Mouse (Mus musculus) kidney, adult 10 weeks (tissue): ENCODE measurements around the gene Rad51ap1. TPM values are rescaled to one million over a fixed set of nuclear protein-coding genes. Genes with fewer than 3 reads are reported as not detected.

ENCODE experiments used
- polyA plus RNA-seq: library from polyadenylated mRNA; stranded (reverse); fragments of 350-450 nt; fragmentation: Illumina TruSeq; extraction: RNeasy Lipid Tissue Mini Kit (QIAGEN cat#74804); gene quantifications from one replicate; pipeline ENCODE4 v1.2.3, GENCODE M21; 2014; ENCODE audit warnings: low read depth, low replicate concordance

Gene Rad51ap1
- 0.73 TPM for polyA plus RNA-seq

GRCm38 (mm10) chr6:126939487-126940171 lies at the start of gene Rad51ap1, which contains the start of gene D6Wsu163e:
Gene Rad51ap1, minus strand, starts transcription at chr6:126939587.
Gene D6Wsu163e, plus strand, starts transcription at chr6:126939962.

GRCm38 (mm10) chr6:126921111-126921881 lies 18.1 kb downstream of the Rad51ap1 start, which contains the start of gene Dyrk4:
Gene Dyrk4, minus strand, starts transcription at chr6:126921839.

Other genes with a start within 250 kb of the Rad51ap1 start
- 0.28 TPM for gene Kcna6, start 198.9 kb downstream of the Rad51ap1 start, polyA plus RNA-seq
- 237 TPM for gene Ndufa9, start 90.5 kb downstream of the Rad51ap1 start, polyA plus RNA-seq
- not detected for gene Akap3, start 86.5 kb downstream of the Rad51ap1 start, polyA plus RNA-seq
- gene Dyrk4, start 17.7 kb downstream of the Rad51ap1 start, polyA plus RNA-seq, result not detected
- 29.3 TPM for gene D6Wsu163e, start 375 bp upstream of the Rad51ap1 start, polyA plus RNA-seq
- gene Fgf6, start 76.0 kb upstream of the Rad51ap1 start, polyA plus RNA-seq, result not detected
- not detected for gene Fgf23, start 133.3 kb upstream of the Rad51ap1 start, polyA plus RNA-seq
- gene Tigar, start 170.0 kb upstream of the Rad51ap1 start, polyA plus RNA-seq, result 3.6 TPM
- gene Ccnd2, start 212.6 kb upstream of the Rad51ap1 start, polyA plus RNA-seq, result 9.1 TPM